Mouse (Mus musculus): ENCODE measurements at regions not wholly inside any gene's neighbourhood (a gene's known extent, or its start where the extent isn't known, plus 50 kb on each side); places are given as distances from the start of the nearest gene placed in this dataset.

- in situ Hi-C loops (cut with MboI, MseI) = no loop called here
Observed at GRCm38 (mm10) chr3:125813798-125814197, 124.6 kb downstream of the Ugt8a start.

GRCm38 (mm10) chr3:125812829-125813228, 125.6 kb downstream of the Ugt8a start:
- in situ Hi-C loops (cut with MboI, MseI) = no loop called here

GRCm38 (mm10) chr3:125794606-125795005, 143.8 kb downstream of the Ugt8a start:
- in situ Hi-C loops (cut with MboI, MseI) = loop anchor here (10.0 kb wide), 1 partner anchor 450 kb away; no protein-coding TSS in a partner anchor

GRCm38 (mm10) chr3:125781357-125781756, 157.1 kb downstream of the Ugt8a start:
- in situ Hi-C loops (cut with MboI, MseI) = no loop called here

GRCm38 (mm10) chr3:125780251-125780650, 158.2 kb downstream of the Ugt8a start:
- in situ Hi-C loops (cut with MboI, MseI) = no loop called here

All from T-helper 2 cell (primary cell).